Mouse (Mus musculus) thymus, postnatal 4 days (tissue): ENCODE data around the gene Adamtsl4.
"Not testable (repeated sequence)": the region's sequence is repeated elsewhere in the genome, so short reads cannot be mapped to it uniquely, and the experiment has no call there.

Source experiments
- DNase-seq: peaks from one replicate; pipeline ENCODE4 v3.0.0; 2021

Adamtsl4 gene

DNA sequence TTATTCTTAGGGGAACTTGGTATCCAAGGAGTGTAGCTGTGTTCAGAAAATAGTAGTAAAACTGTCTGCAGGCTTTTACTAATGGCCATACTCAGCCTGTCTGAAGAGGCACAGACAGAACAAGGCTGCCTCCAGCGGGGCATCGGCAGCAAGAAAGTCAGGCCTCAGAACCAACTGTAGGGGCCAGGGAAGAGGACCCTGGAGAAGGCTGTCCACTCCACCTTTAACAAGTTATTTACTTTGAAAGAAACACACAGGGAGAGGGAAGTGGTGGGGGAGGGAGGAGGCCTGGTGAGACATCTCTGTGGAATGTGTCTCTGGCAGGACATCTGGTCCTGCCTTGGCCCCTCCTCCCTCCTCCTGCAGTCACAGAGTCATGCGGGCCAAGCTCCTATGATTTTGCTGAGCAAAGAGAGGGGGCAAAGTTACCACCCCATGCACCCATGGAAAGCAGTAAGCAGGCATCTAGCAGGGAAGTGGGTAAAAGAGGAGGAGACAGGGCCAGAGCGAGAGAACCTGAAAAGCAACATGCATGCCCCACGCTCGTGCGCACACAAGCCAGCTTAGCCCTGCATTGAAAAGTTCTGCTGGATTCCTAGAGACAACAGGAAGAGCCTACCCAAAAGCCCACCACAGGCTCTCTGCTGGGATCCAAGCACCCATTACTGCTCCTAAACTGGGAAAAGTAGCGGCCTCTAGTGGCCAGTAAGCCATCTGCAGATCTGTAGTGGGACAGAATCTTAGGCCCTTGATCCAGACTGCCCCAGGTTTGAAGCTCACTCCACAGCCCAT is 12.2 kb downstream of the Adamtsl4 start:
- DNase-seq = peak; percentile 83

DNA sequence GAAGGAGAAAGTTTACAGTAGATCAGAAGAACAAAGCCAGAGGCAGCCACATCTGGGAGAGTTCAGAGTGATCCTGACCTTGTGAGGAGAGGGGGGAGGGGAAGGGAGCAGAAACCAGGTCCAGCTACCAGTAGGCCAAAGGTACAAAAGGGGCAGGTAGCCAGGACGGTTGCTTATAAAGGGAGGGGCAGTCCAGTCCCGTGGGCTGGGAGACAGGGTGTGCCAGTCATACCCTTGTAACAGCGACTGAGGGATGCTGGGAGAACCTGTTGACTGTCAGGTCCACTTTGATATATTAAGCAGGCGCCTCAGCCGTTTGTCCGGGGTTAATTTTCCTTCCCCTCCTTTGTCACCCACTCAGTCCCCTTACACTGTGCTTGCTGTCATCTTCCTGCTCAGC is 12.9 kb downstream of the Adamtsl4 start:
- DNase-seq = peak; percentile 46

DNA sequence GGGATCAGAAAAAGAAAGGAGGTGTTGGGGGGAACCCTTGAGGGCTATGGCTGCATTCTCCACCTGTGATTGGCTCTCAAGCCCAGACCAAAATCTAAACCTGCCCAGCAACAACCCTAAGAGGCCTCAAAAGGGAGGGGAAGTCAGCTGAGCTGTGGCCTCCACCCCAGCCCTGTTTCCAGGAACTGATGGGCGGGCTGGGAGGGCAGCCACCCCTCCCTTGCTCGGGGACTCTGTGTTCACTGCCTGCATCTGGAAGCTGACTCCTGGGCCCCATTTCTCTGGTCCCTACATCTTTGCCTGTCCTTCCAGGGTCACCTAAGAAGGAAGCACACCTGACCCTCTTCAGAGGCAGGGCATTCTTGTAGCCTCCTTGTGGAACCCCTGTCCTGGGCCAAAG is 13.5 kb downstream of the Adamtsl4 start:
- DNase-seq = peak; percentile 72

GRCm38 (mm10) chr3:95673707-95674211 is 14.0 kb downstream of the Adamtsl4 start:
- peak; percentile 60 for DNase-seq

- peak; percentile 69 for DNase-seq
Measured at GRCm38 (mm10) chr3:95672861-95673706, 14.6 kb downstream of the Adamtsl4 start.

DNA sequence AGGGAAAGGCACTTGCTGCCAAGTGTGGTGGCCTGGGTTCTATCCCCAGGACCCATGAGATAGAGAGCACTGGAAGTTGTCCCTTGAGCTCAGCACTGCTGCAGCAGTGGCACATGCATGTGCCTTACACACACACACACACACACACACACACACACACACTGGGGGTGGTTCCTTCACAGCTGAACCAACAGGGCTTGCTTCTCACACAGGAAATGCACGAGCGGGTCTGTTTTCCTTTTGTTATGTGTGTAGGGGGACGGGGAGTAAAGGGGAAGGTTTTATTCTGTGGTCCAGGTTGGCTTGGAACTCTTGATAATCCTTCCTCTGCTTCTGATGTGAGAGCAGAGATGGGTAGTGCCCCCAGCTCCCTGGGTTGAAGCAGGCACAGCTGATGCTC is 15.3 kb downstream of the Adamtsl4 start:
- DNase-seq = peak; percentile 78

DNA sequence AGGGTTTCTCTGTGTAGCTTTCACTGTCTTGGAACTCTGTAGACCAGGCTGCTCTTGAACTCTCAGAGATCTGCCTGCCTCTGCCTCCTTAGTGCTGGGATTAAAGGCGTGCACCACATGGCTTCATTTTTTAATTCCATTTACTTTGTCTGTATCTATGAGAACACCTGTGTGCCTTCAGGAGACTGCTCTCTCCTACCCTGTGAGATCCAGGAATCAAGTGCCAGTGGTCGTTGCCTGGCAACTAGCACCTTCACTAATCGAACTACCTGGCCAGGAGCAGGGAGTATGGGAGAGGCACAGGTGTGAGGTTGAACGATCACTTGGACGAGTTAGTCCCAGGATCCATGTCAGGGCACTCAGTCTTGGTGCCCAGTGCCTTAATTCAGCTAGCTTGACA is 16.5 kb downstream of the Adamtsl4 start:
- no peak for DNase-seq

DNA sequence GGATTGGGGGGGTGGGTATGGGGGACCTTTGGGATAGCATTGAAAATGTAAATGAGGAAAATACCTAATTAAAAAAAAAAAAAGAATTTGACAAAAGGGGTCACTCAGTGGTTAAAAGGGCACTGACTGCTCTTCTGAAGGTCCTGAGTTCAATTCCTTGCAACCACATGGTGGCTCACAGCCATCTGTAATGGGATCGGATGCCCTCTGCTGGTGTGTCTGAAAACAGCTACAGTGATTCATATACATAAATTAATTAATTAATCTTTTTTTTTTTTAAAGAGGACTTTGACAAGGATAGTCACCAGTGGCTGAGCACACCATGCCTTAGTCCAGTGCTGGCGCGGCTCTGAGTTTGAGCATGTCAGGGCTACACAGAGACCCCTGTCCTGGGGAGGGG is 17.3 kb downstream of the Adamtsl4 start:
- DNase-seq = not testable (repeated sequence)

GRCm38 (mm10) chr3:95669309-95669665 is 18.4 kb downstream of the Adamtsl4 start:
- DNase-seq = peak; percentile 50

DNA sequence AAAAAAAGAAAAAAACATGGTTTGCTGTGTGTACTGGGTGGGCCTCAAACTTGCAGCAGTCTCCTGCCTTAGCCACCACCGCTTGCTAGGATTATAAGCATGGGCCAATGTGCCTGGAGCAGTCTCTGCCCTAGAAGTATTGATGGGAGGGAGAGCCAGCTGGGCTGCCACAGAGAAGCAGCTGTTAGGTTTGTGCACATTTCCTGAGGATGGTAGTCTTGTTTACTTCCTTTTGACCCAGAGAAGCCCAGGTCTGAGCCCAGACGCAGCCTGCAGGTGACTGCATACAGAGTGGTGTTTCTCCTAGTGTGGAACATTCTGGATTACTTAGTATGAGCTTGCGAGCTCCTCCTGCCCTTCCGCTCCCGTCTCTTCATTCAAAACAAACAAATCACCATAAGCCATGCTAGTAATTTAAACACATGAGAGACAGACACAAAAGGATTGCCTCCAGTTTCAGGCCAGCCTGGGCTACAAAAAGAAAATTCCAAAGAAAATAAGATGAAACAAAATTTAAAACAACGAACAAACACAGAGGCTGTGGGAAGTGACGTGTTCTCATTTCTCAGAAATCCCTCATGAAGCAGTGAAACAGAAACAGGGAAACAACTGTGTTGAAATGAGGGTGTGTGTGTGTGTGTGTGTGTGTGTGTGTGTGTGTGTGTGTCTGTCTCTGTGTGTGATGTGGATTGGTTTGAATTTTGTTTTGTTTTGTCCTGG is 19.0 kb downstream of the Adamtsl4 start:
- peak; percentile 73 for DNase-seq

GRCm38 (mm10) chr3:95668026-95668425 is 19.7 kb downstream of the Adamtsl4 start:
- no peak for DNase-seq

- no peak for DNase-seq
Measured at GRCm38 (mm10) chr3:95667521-95667920, 20.2 kb downstream of the Adamtsl4 start.

DNA sequence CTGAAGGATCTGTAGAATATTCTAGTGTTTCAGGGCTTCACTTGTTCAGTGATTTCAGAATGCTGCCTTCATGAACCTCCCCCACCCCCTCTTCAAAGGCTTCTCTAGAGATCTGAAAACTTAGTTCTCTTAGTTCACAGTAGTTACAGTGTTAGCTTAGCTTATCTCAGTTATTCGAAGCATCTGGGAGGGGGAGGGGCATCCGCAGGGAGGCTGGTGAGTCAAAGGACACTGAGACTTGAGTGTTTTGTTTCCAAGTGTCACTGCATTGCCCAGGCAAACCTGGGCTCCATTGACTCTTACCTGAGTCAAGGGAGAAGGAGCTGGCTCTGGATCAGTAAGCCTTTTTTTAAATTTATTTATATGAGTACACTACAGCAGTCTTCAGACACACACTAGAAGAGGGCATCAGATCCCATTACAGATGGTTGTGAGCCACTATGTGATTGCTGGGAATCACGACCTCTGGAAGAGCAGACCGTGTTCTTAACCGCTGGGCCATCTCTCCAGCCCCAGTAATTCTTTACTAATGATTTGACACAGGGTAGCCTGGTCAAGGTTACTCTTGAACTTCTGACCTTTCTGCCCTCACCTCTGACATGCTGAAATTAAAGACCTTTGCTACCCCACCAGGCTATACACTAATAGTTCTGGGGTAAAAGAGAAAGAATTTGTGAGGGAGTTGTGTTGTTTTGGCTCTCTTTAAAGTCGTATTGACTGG is 21.4 kb downstream of the Adamtsl4 start:
- DNase-seq = peak; percentile 88

GRCm38 (mm10) chr3:95664940-95665352 is 22.8 kb downstream of the Adamtsl4 start:
- no peak for DNase-seq

DNA sequence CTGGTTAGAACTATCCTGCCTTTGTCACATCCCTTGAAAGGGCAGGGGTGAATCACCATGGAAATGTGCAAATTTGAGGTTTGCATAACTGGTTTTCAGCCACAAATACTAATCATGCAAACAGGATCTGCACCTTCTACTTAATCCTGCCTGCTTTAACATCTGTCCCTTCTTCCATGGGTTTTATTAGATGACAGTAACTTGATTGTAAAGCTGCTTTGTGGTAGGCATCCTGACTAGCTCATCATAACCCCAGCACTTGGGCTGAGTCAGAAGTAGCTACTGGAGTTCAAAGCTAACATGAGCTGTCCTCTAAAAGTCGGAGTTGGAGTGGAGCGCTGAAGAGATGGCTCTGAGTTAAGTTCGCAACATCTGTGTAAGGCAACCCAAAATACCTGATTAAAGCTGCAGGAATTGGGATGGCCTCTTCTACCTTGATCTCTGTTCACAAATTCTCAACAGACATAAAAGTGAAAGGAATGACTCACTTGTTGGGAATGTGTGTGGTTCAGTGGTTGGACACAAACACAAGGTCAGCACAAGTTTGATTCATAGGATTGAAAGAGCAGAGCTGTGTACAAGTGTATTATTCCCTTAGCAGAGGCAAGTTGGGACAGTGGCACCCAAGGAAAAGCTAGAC is 23.6 kb downstream of the Adamtsl4 start:
- DNase-seq = no peak

DNA sequence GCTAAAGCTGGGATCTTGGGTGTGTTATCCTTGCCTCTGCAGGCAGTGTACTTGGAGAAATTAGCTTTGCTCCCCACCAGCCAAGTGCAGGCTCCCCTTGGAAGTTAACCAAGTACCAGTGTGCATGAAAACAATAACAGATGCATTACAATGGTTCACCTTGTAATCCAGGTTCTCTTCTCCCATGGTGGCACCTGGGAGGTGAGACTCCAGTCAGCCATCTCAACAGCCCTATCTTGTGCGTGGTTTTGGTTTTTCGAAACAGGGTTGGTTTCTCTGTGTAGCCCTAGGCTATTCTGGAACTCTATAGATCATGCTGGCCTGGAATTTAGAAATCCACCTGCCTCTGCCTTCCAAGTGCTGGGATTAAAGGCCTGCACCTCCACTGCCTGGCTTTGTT is 24.2 kb downstream of the Adamtsl4 start:
- DNase-seq = no peak

DNA sequence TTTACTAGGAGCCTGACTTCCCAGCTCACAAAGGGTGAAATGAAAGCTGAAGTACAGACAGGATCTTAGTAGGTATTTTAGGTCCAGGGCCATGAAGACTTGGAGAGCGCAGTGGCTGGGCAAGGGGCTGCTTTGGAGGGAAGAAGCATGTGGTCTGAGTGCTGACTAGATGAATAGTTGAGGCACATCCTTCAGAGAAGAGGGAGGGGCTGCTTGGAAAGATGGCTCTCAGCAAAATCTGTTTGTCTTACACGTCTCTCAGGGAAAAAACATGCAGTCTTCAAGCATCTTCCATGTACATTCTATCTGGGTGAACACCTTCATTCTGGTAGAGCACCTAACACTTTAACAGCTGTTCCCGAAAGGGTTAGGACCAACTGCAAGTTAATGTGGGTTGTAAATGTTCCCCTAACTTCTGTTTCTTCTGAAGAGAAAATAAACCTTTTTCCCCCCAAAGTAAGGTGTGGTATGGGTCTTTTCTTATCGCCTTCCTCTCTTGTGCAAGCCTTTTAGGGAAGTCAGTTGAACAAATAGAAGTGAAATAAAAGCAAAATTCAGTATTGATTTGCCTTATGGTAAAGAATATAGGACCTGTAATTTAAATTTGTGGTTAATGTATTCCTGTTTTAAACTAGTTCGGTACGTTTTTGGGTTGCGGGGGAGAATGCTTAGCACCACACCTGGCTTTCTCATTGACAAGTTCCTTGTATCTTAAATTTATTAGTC is 24.8 kb downstream of the Adamtsl4 start:
- no peak for DNase-seq

GRCm38 (mm10) chr3:95661945-95662715 is 25.6 kb downstream of the Adamtsl4 start:
- no peak for DNase-seq

DNA sequence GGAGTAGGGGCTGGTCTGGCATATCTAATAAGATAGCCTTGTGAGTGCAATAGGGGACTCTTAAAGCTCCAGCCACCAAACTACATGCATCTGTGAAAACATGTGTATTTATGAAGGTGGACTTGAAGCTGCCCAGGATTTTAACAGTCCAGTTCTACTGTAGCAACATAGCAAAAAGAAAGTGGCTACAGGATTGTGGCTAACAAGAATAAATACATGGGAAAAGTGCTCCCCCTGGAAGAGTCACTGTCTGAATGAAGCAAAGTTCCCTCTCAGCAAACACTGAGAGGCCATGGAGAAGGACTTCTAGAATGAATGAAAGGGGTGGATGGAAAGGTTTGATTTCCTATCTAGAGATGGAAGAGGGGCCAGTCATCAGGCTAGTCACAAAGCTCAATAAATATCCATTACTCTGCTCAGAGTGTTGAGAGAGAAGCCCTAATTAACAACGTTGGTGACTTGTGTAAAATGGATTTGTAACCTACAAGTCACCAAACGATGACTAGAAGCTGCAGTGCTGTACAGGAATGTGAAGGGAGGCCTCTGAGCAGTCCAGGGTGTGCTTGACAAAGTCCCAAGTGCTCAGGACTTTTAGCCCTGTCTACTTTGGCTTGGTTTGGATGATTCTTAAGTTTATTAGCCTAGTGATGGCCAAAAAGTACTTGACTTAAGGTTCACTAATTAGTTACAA is 26.8 kb downstream of the Adamtsl4 start:
- DNase-seq = no peak

- no peak for DNase-seq
Measured at GRCm38 (mm10) chr3:95659948-95660347, 27.8 kb downstream of the Adamtsl4 start.
